Mouse (Mus musculus): Measurements from ENCODE around the gene Tmem79. TPM values are rescaled to one million over a fixed set of nuclear protein-coding genes. Genes with fewer than 3 reads are reported as not detected.

The Tmem79 gene
- 1.1 TPM for polyA plus RNA-seq (2017; shearing (Covaris generic))

DNA sequence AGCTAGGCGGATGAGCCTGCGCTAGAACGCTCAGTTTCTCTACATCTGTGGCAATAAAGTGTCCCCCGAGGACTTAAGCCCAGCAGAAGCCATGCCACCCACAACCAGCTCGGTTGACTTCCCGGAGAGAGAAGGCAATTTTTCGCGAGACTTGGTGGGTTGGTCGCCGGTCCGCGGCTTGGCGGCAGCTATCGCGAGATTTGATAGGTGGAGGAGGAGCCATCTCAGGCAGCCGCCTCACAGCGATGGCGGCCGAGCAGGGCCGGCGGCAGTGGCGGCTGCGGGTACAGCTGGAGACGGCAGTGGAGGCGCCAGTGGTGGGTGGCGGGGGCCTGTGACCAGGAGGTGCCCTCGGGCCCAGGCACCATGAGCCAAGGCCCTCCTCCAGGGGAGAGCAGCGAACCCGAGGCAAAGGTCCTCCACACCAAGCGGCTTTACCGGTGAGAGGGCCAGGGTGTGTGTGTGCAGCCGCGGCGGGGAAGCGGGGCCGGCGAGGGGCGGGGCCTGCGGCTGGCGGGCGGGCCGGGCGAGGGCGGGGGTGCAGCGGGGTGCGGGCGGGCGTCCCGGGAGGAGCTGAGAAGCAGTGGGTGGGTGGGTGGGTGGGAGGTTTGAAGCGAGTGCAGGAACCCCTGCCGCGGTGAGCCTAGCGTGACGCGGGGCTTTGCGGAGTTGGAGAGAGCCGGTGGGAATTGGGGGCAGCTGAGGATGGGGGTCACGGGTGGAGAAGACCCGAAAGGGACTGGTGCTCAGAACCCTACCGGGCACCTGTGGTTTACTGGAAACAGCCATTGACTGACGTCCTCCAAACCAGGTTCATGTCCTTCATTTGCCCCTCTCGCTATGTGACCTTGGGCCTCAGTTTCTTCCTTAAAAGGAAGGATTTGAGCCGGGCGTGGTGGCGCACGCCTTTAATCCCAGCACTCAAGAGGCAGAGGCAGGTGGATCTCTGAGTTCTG lies at the start of gene Tmem79, which contains the start of gene Smg5:
Tmem79 (minus strand) TSS at position 91 of the 956 bp plus-strand sequence.
Smg5 (plus strand) TSS at position 203 of the 956 bp plus-strand sequence.

DNA sequence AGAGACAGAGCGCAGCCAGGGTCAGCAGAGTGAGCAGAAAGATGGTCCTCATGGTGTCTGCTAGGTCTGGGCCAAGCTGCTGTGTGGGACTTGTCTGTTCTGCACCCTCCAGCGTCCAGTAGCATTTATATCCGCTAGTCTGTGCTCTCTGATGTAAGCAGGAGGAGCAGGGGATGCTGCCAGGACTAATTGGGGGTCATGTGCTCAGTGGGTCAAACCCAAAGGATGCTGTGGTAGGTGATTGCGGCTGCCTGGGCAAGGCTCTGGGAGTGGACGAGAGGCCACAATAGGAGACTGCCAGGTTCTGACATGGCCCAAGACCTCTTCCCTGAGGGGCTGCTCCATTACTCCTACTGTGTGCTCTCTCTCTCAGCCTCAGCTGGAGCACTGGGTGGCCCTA lies 48.4 kb upstream of the Tmem79 start, which contains the start of gene Bglap:
Bglap (minus strand) TSS at position 101 of the 400 bp plus-strand sequence.

DNA sequence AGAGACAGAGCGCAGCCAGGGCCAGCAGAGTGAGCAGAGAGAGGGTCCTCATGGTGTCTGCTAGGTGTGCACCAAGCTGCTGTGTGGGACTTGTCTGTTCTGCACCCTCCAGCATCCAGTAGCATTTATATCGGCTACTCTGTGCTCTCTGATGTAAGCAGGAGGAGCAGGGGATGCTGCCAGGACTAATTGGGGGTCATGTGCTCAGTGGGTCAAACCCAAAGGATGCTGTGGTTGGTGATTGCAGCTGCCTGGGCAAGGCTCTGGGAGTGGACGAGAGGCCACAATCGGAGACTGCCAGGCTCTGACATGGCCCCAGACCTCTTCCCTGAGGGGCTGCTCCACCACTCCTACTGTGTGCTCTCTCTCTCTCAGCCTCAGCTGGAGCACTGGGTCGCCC lies 42.7 kb upstream of the Tmem79 start, which contains the start of gene Bglap2:
Bglap2 (minus strand) TSS at position 101 of the 400 bp plus-strand sequence.

DNA sequence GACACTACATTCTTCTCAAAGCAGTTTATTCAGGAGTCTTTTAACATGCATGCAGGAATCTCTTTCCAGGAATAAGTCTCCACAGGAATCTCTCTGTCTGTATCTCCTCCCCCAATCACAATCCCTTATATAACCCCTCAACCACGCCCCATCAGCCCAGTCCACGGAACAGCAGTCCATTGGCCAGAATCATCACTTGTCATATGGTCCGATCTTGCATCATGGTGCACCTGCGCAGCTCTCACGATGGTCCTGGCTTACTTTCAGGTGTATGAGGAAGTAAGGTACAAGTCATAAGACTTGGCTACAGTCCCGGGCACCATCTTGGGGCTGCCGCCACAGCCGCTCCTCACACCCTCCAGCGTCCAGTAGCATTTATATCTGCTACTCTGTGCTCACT lies 36.7 kb upstream of the Tmem79 start, which contains the start of gene Bglap3:
Bglap3 (minus strand) TSS at position 101 of the 400 bp plus-strand sequence.

DNA sequence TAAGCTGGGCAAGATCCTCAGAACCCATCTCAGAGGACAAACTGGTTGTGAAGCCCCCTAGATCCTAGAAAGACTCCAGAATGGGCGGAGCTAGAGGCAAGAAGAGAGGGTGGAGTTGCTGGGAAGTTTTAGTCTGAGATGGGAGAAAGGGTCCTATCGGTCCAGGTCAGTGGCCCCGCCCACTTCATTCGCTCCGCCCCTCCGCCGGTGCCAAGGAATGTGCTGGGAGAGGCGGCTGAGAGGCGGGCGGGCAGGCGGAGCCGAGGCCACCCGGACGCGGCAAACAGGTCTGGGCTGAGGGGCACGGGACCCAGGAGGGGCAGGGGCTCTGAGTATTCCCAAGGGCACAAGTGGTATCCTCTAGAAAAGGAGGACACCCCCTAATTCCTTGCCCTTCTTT lies 28.4 kb upstream of the Tmem79 start, which contains the start of gene Paqr6:
Paqr6 (plus strand) TSS at position 248 of the 400 bp plus-strand sequence.

DNA sequence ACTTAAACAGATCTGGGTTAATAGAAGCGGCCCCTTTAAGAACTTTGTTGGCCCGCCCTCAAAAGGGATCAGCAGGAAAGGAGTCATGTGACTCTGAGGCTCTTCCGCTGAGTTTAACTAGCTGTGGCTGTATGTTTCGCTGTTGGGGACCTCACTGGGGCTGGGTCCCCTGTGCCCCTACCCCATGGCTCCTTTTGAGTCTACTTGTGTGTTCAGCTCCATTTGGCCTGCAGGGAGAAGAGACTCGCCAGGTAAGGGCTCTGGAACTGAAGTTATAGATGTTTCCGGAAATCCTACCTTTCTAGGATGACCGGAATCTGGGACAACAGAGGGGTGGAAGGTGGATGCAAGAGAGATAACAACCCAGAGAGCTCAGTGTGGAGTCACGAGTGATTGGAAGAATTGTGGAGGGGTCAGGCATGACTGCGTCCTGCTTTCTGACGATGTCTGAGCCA lies 11.0 kb downstream of the Tmem79 start, which contains the start of gene Glmp:
Glmp (plus strand) TSS at position 73 of the 455 bp plus-strand sequence.

DNA sequence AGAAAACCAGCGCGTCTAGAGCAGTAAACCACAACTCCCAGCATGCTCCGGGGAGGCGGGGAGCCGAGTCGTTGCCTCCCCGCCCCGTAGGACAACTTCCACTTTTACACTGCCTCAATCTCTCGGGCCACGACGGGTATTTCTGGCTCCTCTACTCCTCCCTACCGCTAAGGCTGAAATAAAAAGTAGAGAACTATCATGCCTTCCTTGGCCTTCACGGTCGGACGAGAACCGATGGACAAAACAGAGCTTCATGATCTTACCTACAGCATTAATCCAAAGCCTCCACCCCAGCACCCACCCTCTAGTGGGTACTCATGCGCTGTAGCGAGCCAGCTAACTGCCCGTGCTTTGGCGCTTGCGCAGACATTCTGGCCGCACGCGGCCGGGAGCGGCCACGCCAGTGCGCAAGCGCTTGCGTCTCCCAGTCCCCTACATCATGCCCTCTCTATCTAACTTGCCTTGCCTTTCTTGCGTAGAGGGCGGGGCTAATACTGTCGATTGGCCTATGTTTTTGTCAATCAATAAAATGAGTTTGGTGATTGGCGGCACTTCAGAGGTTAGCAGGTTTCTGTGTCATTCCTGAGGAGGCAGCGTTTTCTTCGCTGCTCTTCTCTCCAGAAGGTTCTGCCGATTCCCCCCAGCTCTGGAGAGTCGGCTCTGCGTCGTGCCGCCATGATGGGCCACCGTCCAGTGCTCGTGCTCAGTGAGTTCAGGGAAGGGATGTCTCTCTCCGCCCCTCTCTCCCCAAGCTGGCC lies 39.2 kb downstream of the Tmem79 start, which contains the start of the genes Tsacc and Cct3:
Tsacc (minus strand) TSS at position 439 of the 758 bp plus-strand sequence.
Cct3 (plus strand) TSS at position 556 of the 758 bp plus-strand sequence.

DNA sequence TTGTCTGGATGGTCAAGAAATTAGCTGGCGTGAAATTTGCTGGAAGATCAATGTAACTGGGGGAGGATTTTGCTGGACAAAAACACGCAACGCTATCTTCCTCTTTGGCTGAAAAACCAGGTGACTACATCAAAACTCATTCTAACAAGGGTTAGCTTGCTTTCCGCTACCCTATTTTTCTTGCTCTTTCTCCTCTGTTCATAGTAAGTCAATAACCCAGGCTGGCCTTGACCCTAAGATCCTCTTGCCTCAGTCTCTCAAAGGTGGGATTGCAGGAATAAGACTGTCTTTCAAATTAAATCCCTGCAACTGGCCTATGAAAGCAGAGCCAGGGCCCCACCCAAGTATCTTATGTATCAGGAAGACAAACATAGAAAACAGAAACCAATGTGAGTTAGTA lies 48.8 kb downstream of the Tmem79 start, which contains the start of gene Gm38392:
Gm38392 (minus strand) TSS at position 101 of the 400 bp plus-strand sequence.

Other genes starting within 250 kb of the Tmem79 start
- 112 TPM for gene Mef2d, start 193.8 kb downstream of the Tmem79 start, polyA plus RNA-seq (2017; shearing (Covaris generic))
- not detected for gene Rhbg, start 81.4 kb downstream of the Tmem79 start, polyA plus RNA-seq (2017; shearing (Covaris generic))
- gene Gm38392, start 48.9 kb downstream of the Tmem79 start, polyA plus RNA-seq (2017; shearing (Covaris generic)), result not detected
- 8.1 TPM for gene Tsacc, start 39.1 kb downstream of the Tmem79 start, polyA plus RNA-seq (2017; shearing (Covaris generic))
- gene Cct3, start 39.0 kb downstream of the Tmem79 start, polyA plus RNA-seq (2017; shearing (Covaris generic)), result 339 TPM
- gene Glmp, start 11.1 kb downstream of the Tmem79 start, polyA plus RNA-seq (2017; shearing (Covaris generic)), result 338 TPM
- gene Smg5, start 112 bp upstream of the Tmem79 start, polyA plus RNA-seq (2017; shearing (Covaris generic)), result 59.8 TPM
- gene Paqr6, start 28.4 kb upstream of the Tmem79 start, polyA plus RNA-seq (2017; shearing (Covaris generic)), result not detected
- gene Bglap3, start 36.6 kb upstream of the Tmem79 start, polyA plus RNA-seq (2017; shearing (Covaris generic)), result 0.25 TPM
- gene Bglap2, start 42.6 kb upstream of the Tmem79 start, polyA plus RNA-seq (2017; shearing (Covaris generic)), result not detected
- gene Bglap, start 48.3 kb upstream of the Tmem79 start, polyA plus RNA-seq (2017; shearing (Covaris generic)), result not detected
- gene Pmf1, start 74.2 kb upstream of the Tmem79 start, polyA plus RNA-seq (2017; shearing (Covaris generic)), result 35.4 TPM
- 16.6 TPM for gene Slc25a44, start 89.0 kb upstream of the Tmem79 start, polyA plus RNA-seq (2017; shearing (Covaris generic))
- 67.7 TPM for gene Sema4a, start 125.0 kb upstream of the Tmem79 start, polyA plus RNA-seq (2017; shearing (Covaris generic))
- 9.6 TPM for gene Lmna, start 173.8 kb upstream of the Tmem79 start, polyA plus RNA-seq (2017; shearing (Covaris generic))
- 0.38 TPM for gene Mex3a, start 196.2 kb upstream of the Tmem79 start, polyA plus RNA-seq (2017; shearing (Covaris generic))
- gene Rab25, start 212.2 kb upstream of the Tmem79 start, polyA plus RNA-seq (2017; shearing (Covaris generic)), result not detected
- 183 TPM for gene Lamtor2, start 216.9 kb upstream of the Tmem79 start, polyA plus RNA-seq (2017; shearing (Covaris generic))
- gene Ubqln4, start 217.6 kb upstream of the Tmem79 start, polyA plus RNA-seq (2017; shearing (Covaris generic)), result 66.9 TPM
- 126 TPM for gene Ssr2, start 239.7 kb upstream of the Tmem79 start, polyA plus RNA-seq (2017; shearing (Covaris generic))

All from CD4-positive, CD25-positive, alpha-beta regulatory T cell (primary cell).